Mouse (Mus musculus): Measurements from ENCODE around the gene Art1.
A peak's percentile ranks its signal among the peaks of the same experiment; 100 is the strongest.

Gene Art1

GRCm38 (mm10) chr7:102101487-102101886 lies at the start of gene Art1:
Art1 (plus strand) TSS chr7:102101743.
- DNase-seq (ENCODE audit: low read depth, low spot score) = no peak

- no peak for DNase-seq (ENCODE audit: low read depth, low spot score)
Measured at GRCm38 (mm10) chr7:102061353-102061752, 40.2 kb upstream of the Art1 start.

GRCm38 (mm10) chr7:102062203-102062602 lies 39.3 kb upstream of the Art1 start:
- no peak for DNase-seq (ENCODE audit: low read depth, low spot score)

GRCm38 (mm10) chr7:102063891-102064290 lies 37.7 kb upstream of the Art1 start:
- no peak for DNase-seq (ENCODE audit: low read depth, low spot score)

GRCm38 (mm10) chr7:102064655-102065045 lies 36.9 kb upstream of the Art1 start:
- DNase-seq (ENCODE audit: low read depth, low spot score) = no peak

- DNase-seq (ENCODE audit: low read depth, low spot score) = peak; percentile 81
Measured at GRCm38 (mm10) chr7:102065046-102065891, 36.3 kb upstream of the Art1 start, which contains the start of the genes Rnf121, Xndc1 and Xntrpc. Rnf121 (minus strand) TSS chr7:102065469. Xndc1 (plus strand) TSS chr7:102065511. Xntrpc (plus strand) TSS chr7:102065713.

GRCm38 (mm10) chr7:102066363-102066762 lies 35.2 kb upstream of the Art1 start:
- no peak for DNase-seq (ENCODE audit: low read depth, low spot score)

GRCm38 (mm10) chr7:102076714-102077296 lies 24.7 kb upstream of the Art1 start:
- DNase-seq (ENCODE audit: low read depth, low spot score) = no peak

- no peak for DNase-seq (ENCODE audit: low read depth, low spot score)
Measured at GRCm38 (mm10) chr7:102078517-102078916, 23.0 kb upstream of the Art1 start.

- no peak for DNase-seq (ENCODE audit: low read depth, low spot score)
Measured at GRCm38 (mm10) chr7:102080311-102080710, 21.2 kb upstream of the Art1 start.

GRCm38 (mm10) chr7:102081784-102082183 lies 19.8 kb upstream of the Art1 start:
- no peak for DNase-seq (ENCODE audit: low read depth, low spot score)

GRCm38 (mm10) chr7:102082816-102083215 lies 18.7 kb upstream of the Art1 start, which contains the start of gene Trpc2:
Trpc2 (plus strand) TSS chr7:102083116.
- no peak for DNase-seq (ENCODE audit: low read depth, low spot score)

GRCm38 (mm10) chr7:102084041-102084696 lies 17.4 kb upstream of the Art1 start:
- no peak for DNase-seq (ENCODE audit: low read depth, low spot score)

GRCm38 (mm10) chr7:102087336-102087735 lies 14.2 kb upstream of the Art1 start:
- DNase-seq (ENCODE audit: low read depth, low spot score) = no peak

- DNase-seq (ENCODE audit: low read depth, low spot score) = peak; percentile 50
Measured at GRCm38 (mm10) chr7:102099760-102100661, 1.5 kb upstream of the Art1 start.

GRCm38 (mm10) chr7:102100868-102101267 lies 675 bp upstream of the Art1 start:
- no peak for DNase-seq (ENCODE audit: low read depth, low spot score)

GRCm38 (mm10) chr7:102102241-102102640 lies 698 bp downstream of the Art1 start:
- DNase-seq (ENCODE audit: low read depth, low spot score) = no peak

GRCm38 (mm10) chr7:102102696-102103095 lies 1.2 kb downstream of the Art1 start:
- DNase-seq (ENCODE audit: low read depth, low spot score) = no peak

GRCm38 (mm10) chr7:102103555-102103954 lies 2.0 kb downstream of the Art1 start:
- no peak for DNase-seq (ENCODE audit: low read depth, low spot score)

GRCm38 (mm10) chr7:102104126-102104525 lies 2.6 kb downstream of the Art1 start:
- DNase-seq (ENCODE audit: low read depth, low spot score) = no peak

- no peak for DNase-seq (ENCODE audit: low read depth, low spot score)
Measured at GRCm38 (mm10) chr7:102106700-102107141, 5.2 kb downstream of the Art1 start.

Measured in embryo, embryonic 11.5 days (tissue).